Mouse (Mus musculus) forebrain, embryonic 12.5 days (tissue): ENCODE results near the gene Galntl6. TPM values are rescaled to one million over a fixed set of nuclear protein-coding genes. Genes with fewer than 3 reads are reported as not detected.

ENCODE experiments used
- ATAC-seq: fragments of 200-750 bp; cut with Nextera tagmentation; 2 replicates; pipeline ENCODE4 v1.8.0; 2017; ENCODE audit warnings: moderate TSS enrichment; ENCODE audit not compliant: low FRiP score
- H3K27ac ChIP-seq: fragments of 300-500 bp; sonication (generic); 2 replicates; pipeline ENCODE4 v1.5.1; 2016; ENCODE audit warnings: mild to moderate bottlenecking
- H3K27me3 ChIP-seq: fragments of 300-500 bp; sonication (generic); 2 replicates; pipeline ENCODE4 v1.6.1; 2016; ENCODE audit warnings: mild to moderate bottlenecking
- H3K36me3 ChIP-seq: fragments of 300-500 bp; sonication (generic); replicated peaks from 2 replicates; pipeline ENCODE4 v1.6.1; 2016; ENCODE audit warnings: mild to moderate bottlenecking
- H3K4me1 ChIP-seq: fragments of 300-500 bp; sonication (generic); 2 replicates; pipeline ENCODE4 v1.6.1; 2016
- H3K4me2 ChIP-seq: fragments of 300-500 bp; sonication (generic); 2 replicates; pipeline ENCODE4 v1.6.1; 2016; ENCODE audit warnings: mild to moderate bottlenecking, moderate library complexity
- H3K4me3 ChIP-seq: fragments of 300-500 bp; sonication (generic); replicated peaks from 2 replicates; pipeline ENCODE4 v1.5.1; 2016; ENCODE audit warnings: mild to moderate bottlenecking
- H3K9ac ChIP-seq: fragments of 300-500 bp; sonication (generic); 2 replicates; pipeline ENCODE4 v1.6.1; 2016; ENCODE audit warnings: mild to moderate bottlenecking
- H3K9me3 ChIP-seq: fragments of 300-500 bp; sonication (generic); 2 replicates; pipeline ENCODE4 v1.6.1; 2016
- WGBS: fragments of 180-500 bp; shearing (Covaris S2); methylation state at CpG from one replicate; pipeline ENCODE4 v1.1.7; 2016; 5-methylcytosine and 5-hydroxymethylcytosine counted together
- polyA plus RNA-seq: library from polyadenylated mRNA; unstranded; fragments of >200 nt; fragmentation: Nextera tagmentation; extraction: Ambion mirVana; gene quantifications from 2 replicates; pipeline ENCODE4 v1.2.1, GENCODE M21; 2016

Galntl6 gene
- polyA plus RNA-seq, 1 experiment from 2014 or later: 2.5 TPM

GRCm38 (mm10) chr8:58228725-58229124, 683.7 kb downstream of the Galntl6 start:
- H3K9ac ChIP-seq: no peak overlapping the region
- no peaks in the 10 kb centered on the region for H3K9me3 ChIP-seq
- H3K27me3 ChIP-seq: no peaks in the 10 kb centered on the region
- H3K4me3 ChIP-seq: no peak overlapping the region
- ATAC-seq: no peak
- H3K27ac ChIP-seq: no peak overlapping the region
- 88% methylated on average over 1 of the region's 1 CpGs for WGBS
- no peaks in the 10 kb centered on the region for H3K4me1 ChIP-seq
- no peak overlapping the region for H3K4me2 ChIP-seq
- no peaks in the 10 kb centered on the region for H3K36me3 ChIP-seq

DNA sequence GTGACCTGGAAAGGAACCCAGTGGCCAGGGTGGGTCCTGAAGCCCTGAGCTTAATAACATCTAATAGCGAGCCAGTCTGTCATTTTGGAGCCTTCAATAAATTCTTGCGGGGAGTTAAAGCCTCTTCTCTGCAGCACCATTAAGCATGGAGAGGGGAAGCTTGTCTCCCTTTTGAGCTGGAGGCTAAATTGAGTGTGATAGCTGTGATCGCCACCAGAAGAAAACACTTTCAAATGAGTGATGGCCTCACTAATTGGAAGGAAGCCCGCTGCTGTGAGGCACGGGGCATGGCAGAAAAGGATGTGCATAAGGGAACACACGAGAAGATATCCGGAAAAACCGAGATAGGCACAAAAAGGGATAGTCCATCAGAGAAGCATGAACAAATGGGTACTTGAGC, 694.6 kb downstream of the Galntl6 start:
- Histone ChIP-seq H3K9ac (no peak overlapping the region), H3K36me3 (no peaks in the 10 kb centered on the region), H3K27ac (no peak overlapping the region), H3K27me3 (no peaks in the 10 kb centered on the region), H3K4me2 (no peak overlapping the region), H3K4me1 (no peaks in the 10 kb centered on the region), H3K9me3 (no peaks in the 10 kb centered on the region), H3K4me3 (no peak overlapping the region)
- ATAC-seq: no peak
- 75% methylated on average over 8 of the region's 8 CpGs for WGBS

GRCm38 (mm10) chr8:58189694-58190093, 722.7 kb downstream of the Galntl6 start:
- H3K9me3 ChIP-seq: no peaks in the 10 kb centered on the region
- 88% methylated on average over 1 of the region's 1 CpGs for WGBS
- H3K4me1 ChIP-seq: no peaks in the 10 kb centered on the region
- ATAC-seq: no peak
- H3K9ac ChIP-seq: no peak overlapping the region
- no peak overlapping the region for H3K4me3 ChIP-seq
- no peaks in the 10 kb centered on the region for H3K27me3 ChIP-seq
- H3K36me3 ChIP-seq: no peaks in the 10 kb centered on the region
- H3K27ac ChIP-seq: no peak overlapping the region
- no peak overlapping the region for H3K4me2 ChIP-seq

GRCm38 (mm10) chr8:58146961-58147360, 765.5 kb downstream of the Galntl6 start:
- Histone ChIP-seq H3K9me3 (no peaks in the 10 kb centered on the region), H3K36me3 (no peaks in the 10 kb centered on the region), H3K4me3 (no peak overlapping the region), H3K9ac (no peak overlapping the region), H3K4me1 (no peaks in the 10 kb centered on the region), H3K4me2 (no peak overlapping the region), H3K27ac (no peak overlapping the region), H3K27me3 (no peaks in the 10 kb centered on the region)
- WGBS: 34% methylated on average over 1 of the region's 1 CpGs
- ATAC-seq: peak; percentile 68; the same call in 1 of the 2 replicates

GRCm38 (mm10) chr8:58086733-58087132, 825.7 kb downstream of the Galntl6 start:
- H3K9ac ChIP-seq: no peak overlapping the region
- H3K27me3 ChIP-seq: no peaks in the 10 kb centered on the region
- no peak overlapping the region for H3K4me3 ChIP-seq
- no peak overlapping the region for H3K4me2 ChIP-seq
- no peaks in the 10 kb centered on the region for H3K4me1 ChIP-seq
- no peaks in the 10 kb centered on the region for H3K9me3 ChIP-seq
- ATAC-seq: peak; percentile 17; the same call in 1 of the 2 replicates
- H3K36me3 ChIP-seq: no peaks in the 10 kb centered on the region
- H3K27ac ChIP-seq: no peak overlapping the region
- WGBS: 30% methylated on average over 4 of the region's 4 CpGs

- Histone ChIP-seq H3K36me3 (no peaks in the 10 kb centered on the region), H3K27me3 (no peaks in the 10 kb centered on the region), H3K4me1 (no peaks in the 10 kb centered on the region), H3K9me3 (no peaks in the 10 kb centered on the region), H3K4me2 (no peak overlapping the region), H3K9ac (no peak overlapping the region), H3K4me3 (no peak overlapping the region), H3K27ac (no peak overlapping the region)
- ATAC-seq: no peak
- WGBS: 89% methylated on average over 6 of the region's 6 CpGs
Observed at GRCm38 (mm10) chr8:58084931-58085330, 827.5 kb downstream of the Galntl6 start.

GRCm38 (mm10) chr8:58081715-58082114, 830.7 kb downstream of the Galntl6 start:
- 85% methylated on average over 5 of the region's 5 CpGs for WGBS

GRCm38 (mm10) chr8:58074611-58075010, 837.8 kb downstream of the Galntl6 start:
- no peak for ATAC-seq
- Histone ChIP-seq H3K36me3 (no peaks in the 10 kb centered on the region), H3K9me3 (no peaks in the 10 kb centered on the region), H3K27me3 (no peaks in the 10 kb centered on the region), H3K4me3 (no peak overlapping the region), H3K4me2 (no peak overlapping the region), H3K4me1 (no peaks in the 10 kb centered on the region), H3K9ac (no peak overlapping the region), H3K27ac (no peak overlapping the region)
- 60% methylated on average over 4 of the region's 4 CpGs for WGBS

More at GRCm38 (mm10) chr8:58081715-58082114, 830.7 kb downstream of the Galntl6 start:
- no peak overlapping the region for H3K4me2 ChIP-seq
- no peaks in the 10 kb centered on the region for H3K27me3 ChIP-seq
- no peak overlapping the region for H3K9ac ChIP-seq
- H3K36me3 ChIP-seq: no peaks in the 10 kb centered on the region
- H3K9me3 ChIP-seq: no peaks in the 10 kb centered on the region
- no peak overlapping the region for H3K27ac ChIP-seq
- no peaks in the 10 kb centered on the region for H3K4me1 ChIP-seq
- no peak for ATAC-seq
- no peak overlapping the region for H3K4me3 ChIP-seq

GRCm38 (mm10) chr8:58073733-58074132, 838.7 kb downstream of the Galntl6 start:
- WGBS: 97% methylated on average over 1 of the region's 1 CpGs
- Histone ChIP-seq H3K36me3 (no peaks in the 10 kb centered on the region), H3K4me3 (no peak overlapping the region), H3K9me3 (no peaks in the 10 kb centered on the region), H3K27me3 (no peaks in the 10 kb centered on the region), H3K27ac (no peak overlapping the region), H3K9ac (no peak overlapping the region), H3K4me2 (no peak overlapping the region), H3K4me1 (no peaks in the 10 kb centered on the region)
- ATAC-seq: no peak

- Histone ChIP-seq H3K4me1 (no peaks in the 10 kb centered on the region), H3K4me3 (no peak overlapping the region), H3K9me3 (no peaks in the 10 kb centered on the region), H3K9ac (no peak overlapping the region), H3K36me3 (no peaks in the 10 kb centered on the region), H3K27me3 (no peaks in the 10 kb centered on the region), H3K27ac (no peak overlapping the region), H3K4me2 (no peak overlapping the region)
- no peak for ATAC-seq
- 39% methylated on average over 3 of the region's 3 CpGs for WGBS
Observed at GRCm38 (mm10) chr8:58032271-58032670, 880.2 kb downstream of the Galntl6 start.

DNA sequence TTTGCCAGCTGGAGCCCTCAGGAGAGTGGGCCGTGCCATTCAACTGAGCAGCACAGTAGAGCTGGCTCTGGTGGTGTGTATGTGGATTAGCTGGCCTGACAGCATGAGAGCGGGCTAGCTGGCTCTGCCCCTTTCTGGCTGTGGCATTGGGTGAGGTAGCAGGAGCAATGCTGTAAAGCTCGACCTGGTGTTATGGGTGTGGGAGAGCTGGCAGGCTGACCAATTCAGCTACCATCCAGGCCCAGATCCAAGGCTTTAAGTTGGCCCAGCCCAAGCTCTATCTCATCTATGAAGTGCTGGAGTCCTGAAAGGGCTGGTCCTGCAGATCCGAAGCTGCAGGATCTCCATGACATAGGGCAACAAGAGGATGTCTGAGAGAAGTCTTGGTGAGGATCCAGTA, 886.9 kb downstream of the Galntl6 start:
- H3K27ac ChIP-seq: no peak overlapping the region
- H3K4me2 ChIP-seq: no peak overlapping the region
- no peaks in the 10 kb centered on the region for H3K27me3 ChIP-seq
- H3K4me1 ChIP-seq: no peaks in the 10 kb centered on the region
- H3K4me3 ChIP-seq: no peak overlapping the region
- WGBS: 89% methylated on average over 4 of the region's 4 CpGs
- ATAC-seq: no peak
- no peaks in the 10 kb centered on the region for H3K9me3 ChIP-seq
- no peak overlapping the region for H3K9ac ChIP-seq
- H3K36me3 ChIP-seq: no peaks in the 10 kb centered on the region

DNA sequence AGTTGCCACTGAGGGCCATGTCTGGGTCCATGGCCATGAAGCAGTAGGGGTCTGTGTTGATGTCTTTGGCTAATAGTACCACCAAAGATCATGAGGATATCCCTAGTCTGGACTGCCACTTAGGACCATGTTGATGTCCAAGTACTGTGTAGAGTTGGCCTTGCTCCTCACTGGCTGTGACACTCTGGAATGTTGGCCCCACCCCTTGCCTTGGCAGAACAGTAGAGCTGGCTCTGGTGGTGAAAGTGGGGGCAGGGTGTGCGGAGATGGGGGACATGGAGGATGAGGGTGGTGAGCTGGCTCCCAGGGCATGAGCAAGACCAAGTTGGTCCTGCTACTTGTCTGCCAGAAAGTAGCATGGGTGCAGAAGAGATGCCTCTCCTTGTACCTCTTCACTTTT, 887.3 kb downstream of the Galntl6 start:
- Histone ChIP-seq H3K4me2 (no peak overlapping the region), H3K9me3 (no peaks in the 10 kb centered on the region), H3K4me3 (no peak overlapping the region), H3K4me1 (no peaks in the 10 kb centered on the region), H3K27ac (no peak overlapping the region), H3K36me3 (no peaks in the 10 kb centered on the region), H3K9ac (no peak overlapping the region), H3K27me3 (no peaks in the 10 kb centered on the region)
- no peak for ATAC-seq
- WGBS: 95% methylated on average over 1 of the region's 1 CpGs

- H3K36me3 ChIP-seq: no peaks in the 10 kb centered on the region
- no peaks in the 10 kb centered on the region for H3K27me3 ChIP-seq
- WGBS: 68% methylated on average over 2 of the region's 2 CpGs
- H3K4me2 ChIP-seq: no peak overlapping the region
- no peaks in the 10 kb centered on the region for H3K4me1 ChIP-seq
- H3K9ac ChIP-seq: no peak overlapping the region
- no peak overlapping the region for H3K27ac ChIP-seq
- H3K9me3 ChIP-seq: no peaks in the 10 kb centered on the region
- ATAC-seq: no peak
- no peak overlapping the region for H3K4me3 ChIP-seq
Observed at GRCm38 (mm10) chr8:58023426-58024176, 888.8 kb downstream of the Galntl6 start.
